Mouse (Mus musculus): ENCODE data around the gene Gpx7.

The Gpx7 gene

GRCm38 (mm10) chr4:108406861-108407401 is at the start of gene Gpx7:
Gpx7 (minus strand) TSS chr4:108406961.
- DNase-seq = no peak

DNA sequence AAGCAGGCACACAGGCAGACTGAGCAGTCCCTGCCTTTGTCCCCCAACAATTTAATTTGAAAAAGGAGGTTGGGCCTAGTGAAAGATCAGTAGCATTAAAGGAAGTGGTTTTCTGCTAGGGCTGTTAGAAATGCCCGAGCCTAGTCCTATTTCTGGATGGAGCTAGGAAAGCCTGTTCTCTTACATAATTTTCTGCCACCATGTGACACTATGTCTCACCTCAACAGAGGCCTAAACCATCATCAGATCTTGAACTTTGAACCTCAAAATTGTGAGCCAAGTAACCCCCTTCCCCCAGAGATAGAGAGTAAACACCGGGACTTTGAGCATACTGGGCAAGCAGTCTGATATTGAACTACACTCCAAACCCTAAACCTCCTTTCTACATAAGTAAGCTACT is 49.3 kb upstream of the Gpx7 start:
- DNase-seq = no peak

GRCm38 (mm10) chr4:108448091-108448490 is 41.3 kb upstream of the Gpx7 start:
- no peak for DNase-seq

GRCm38 (mm10) chr4:108438082-108438840 is 31.5 kb upstream of the Gpx7 start:
- DNase-seq = no peak

DNA sequence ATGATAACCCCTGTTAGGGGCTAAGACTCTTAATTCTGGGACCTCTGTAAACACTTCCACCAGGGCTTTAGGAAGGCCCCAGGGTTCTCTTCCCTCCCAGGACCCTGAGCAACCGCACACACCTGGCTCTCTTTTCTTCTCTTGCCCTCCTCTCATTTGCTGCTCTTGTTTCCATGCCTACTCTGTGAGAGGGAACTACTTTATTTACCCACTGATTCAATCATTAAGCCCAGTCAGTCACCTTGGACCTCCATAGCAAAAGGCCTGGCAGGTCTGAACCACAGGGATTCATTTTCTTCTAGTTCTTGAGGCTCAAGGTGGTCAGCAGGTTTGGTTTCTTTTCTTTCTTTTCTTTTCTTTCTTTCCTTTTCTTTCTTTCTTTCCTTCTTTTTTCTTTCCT is 29.5 kb upstream of the Gpx7 start:
- DNase-seq = no peak

DNA sequence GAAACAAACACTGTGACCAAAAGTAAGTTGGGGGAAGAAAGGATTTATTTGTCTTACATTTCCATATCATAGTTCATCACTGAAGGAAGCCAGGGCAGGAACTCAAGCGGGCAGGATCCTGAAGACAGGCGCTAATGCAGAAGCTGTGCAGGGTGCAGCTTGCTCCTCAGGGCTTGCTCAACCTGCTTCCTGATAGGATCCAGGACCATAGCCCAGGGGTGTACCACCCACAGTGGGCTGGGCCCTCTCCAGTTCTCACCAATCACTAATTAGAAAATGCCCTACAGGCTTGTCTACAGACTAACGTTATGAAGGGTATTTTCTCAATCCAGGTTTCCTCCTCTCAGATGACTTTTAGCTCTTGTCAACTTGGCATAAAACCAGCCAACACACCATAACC is 28.9 kb upstream of the Gpx7 start:
- DNase-seq = no peak

DNA sequence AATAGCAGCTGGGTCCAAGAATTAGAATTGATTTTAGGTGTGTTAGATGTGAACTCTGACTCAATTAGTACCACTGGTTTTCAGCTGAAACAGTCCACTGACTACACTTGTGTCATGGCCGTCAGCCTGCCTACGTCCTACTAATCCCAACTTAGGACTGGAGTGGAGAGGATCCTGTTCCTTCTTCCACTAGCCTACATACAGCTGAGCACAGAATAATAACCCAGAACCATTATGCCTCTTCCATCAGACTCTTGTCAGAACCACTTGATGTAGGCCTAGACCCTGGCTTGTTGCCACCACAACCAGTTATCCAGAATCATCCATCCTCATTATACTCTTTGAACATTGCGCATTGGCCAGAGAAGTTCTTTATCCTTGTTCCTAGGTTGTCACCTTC is 28.0 kb upstream of the Gpx7 start:
- no peak for DNase-seq

GRCm38 (mm10) chr4:108434221-108434620 is 27.5 kb upstream of the Gpx7 start:
- no peak for DNase-seq

- DNase-seq = no peak
Observed at GRCm38 (mm10) chr4:108433341-108433740, 26.6 kb upstream of the Gpx7 start.

DNA sequence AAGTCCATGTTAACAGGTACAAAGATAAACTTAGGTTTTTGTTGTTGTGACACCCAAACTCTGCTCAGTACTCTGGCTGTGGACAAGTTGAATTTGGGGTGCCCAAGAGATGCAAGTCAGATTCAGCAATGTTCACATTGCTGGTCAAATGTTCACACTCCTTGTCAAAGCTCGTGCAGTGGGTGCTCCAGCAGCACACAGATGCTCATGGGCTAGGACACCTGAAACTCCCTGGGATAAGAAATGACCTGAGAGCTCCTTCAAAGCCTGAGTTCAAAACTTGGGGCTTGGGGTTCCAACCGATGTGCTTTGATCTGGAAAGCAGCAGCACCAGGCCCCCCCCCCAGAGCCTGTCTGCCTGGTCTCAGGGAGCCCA is 24.8 kb upstream of the Gpx7 start:
- no peak for DNase-seq

- no peak for DNase-seq
Observed at GRCm38 (mm10) chr4:108430656-108431560, 24.1 kb upstream of the Gpx7 start.

DNA sequence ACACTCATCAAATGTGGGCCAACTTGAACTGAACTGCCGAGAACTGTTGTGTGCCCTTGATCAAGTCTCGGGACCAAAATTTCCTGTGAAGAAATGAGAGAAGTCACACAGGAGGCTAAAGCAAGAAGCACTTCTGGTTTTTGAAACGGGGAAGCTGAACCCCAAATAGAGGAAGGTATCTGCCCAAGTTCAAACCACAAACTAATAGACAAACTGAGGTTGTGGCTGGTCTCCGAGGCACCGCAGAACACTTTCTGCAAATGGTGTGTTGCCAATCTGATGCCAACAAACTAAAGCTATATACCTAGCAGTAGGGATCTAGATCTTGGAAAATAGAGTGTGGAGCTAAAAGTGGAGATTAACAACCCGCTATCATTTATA is 21.6 kb upstream of the Gpx7 start:
- DNase-seq = no peak

DNA sequence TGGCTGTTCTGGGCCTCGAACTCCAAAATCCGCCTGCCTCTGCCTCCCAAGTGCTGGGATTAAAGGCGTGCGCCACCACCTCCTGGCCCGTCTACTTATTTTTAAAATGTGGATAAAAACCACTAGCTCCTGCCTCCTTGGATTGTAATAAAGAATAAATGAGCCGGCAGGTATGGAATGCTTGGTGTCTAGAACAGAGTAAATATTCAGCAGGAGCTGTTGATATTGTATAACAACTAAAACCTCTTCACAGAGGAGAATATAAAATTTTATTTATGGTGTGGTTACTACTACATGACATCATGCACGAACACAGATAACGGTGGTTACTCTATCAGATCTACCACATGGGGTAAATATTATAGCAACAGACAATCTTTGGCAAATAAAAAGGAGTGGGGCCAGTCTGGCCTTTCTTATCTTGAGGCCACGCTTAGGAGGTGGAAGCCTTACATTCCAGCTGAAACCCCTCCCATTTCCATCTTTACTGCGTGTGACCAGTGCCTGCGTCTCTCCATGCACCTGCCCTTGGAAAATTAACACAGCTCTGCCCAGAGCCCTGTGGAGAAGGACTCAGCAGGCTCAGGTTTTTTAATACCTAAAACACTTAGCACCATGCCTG is 21.1 kb upstream of the Gpx7 start:
- no peak for DNase-seq

DNA sequence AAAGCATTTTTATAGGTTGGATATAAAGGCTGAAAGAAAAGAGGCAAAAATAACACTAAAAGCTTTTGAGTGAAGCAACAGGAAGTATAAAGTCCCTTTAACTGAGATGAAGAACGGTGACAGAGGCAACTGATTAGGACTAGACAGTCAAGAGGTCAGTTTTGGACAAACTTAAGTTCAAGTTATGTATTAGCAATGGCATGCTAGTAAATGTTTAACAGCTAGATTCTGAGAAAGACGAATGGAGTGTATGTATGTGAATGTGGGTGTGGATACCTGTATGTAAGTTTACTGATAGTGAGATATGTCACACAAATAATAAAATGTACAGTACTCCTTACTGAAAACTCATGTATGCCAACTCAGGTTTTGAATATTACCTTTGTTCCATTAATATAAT is 17.8 kb upstream of the Gpx7 start:
- no peak for DNase-seq

GRCm38 (mm10) chr4:108407621-108408020 is 860 bp upstream of the Gpx7 start:
- DNase-seq = no peak

DNA sequence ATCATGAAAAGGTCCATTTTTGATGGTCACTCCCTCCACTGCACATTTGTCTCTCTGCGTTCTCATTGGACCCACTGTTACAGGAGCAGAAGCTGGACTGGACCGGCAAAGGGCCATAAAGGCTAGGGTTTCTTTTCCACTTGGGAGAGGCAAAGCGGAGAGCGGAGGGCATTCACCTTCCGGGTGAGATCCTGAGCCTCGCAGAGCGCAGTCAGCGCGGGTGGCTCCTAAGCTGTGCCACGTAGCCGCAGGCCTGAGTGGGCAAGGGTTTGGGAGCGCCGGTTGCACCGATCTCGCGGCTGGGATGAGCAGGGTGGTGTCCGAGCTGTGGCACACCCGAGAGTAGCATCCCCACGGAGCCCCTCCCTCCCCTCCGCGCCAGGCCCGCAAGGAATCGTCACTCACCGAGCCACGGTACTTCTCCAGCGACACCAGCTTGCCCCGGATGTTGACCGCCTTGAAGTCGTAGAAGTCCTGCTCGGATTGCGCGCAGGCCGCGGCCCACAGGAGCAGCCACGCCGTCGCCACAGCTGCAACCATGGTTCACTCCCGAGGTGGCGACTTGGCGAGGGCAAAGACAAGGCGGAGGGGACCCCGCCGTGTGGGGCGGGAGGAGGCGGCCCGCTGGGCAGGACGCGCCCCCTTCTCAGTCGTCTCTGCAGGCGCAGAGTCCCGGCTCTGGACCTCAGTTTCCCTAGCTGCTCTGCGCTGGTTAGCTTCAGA is 462 bp downstream of the Gpx7 start:
- peak; percentile 10 to 13 for DNase-seq

DNA sequence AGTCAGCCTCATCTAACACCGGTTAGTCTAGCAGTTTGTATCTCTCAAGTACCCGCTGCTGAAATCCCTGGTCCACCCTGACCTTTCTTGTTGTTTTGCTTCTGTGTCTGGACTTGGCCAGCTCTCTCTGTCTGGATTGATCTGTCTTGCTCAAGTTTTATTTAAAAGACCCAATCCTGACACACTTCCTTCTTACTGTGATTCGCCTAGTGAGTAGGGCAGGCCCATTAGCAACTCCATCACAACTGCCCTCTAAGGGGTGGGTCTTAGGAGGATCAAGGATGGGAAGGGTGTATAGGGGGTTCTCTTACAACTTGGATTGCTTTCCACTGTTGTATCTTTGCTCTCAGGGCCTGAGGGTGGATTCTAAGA is 1.0 kb downstream of the Gpx7 start:
- no peak for DNase-seq

- DNase-seq = no peak
Observed at GRCm38 (mm10) chr4:108403861-108404635, 2.7 kb downstream of the Gpx7 start.

- DNase-seq = no peak
Observed at GRCm38 (mm10) chr4:108400395-108400794, 6.4 kb downstream of the Gpx7 start.

GRCm38 (mm10) chr4:108394236-108394635 is 12.5 kb downstream of the Gpx7 start:
- DNase-seq = no peak

GRCm38 (mm10) chr4:108392558-108392957 is 14.2 kb downstream of the Gpx7 start:
- DNase-seq = no peak

DNA sequence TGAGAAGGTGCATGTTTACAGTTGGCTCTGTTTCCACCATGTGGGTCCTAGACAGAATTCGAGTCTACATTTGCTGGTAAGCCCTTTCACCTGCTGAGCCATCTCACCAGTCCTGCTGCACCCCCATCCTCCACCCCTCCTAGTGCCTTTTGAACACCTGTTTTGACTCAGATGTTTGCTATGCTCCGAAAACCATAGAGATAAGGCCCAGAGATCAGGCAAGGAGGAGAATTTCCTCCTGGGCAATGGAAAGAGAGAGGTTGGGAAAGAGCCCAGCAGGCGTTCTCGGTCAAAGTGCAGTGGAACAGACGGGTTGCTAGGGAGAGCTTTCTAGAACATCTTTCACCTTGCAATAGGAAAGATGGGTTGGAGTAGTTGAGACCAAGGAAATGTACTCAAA is 15.6 kb downstream of the Gpx7 start:
- no peak for DNase-seq
